Mouse (Mus musculus): ENCODE data around the gene Slamf7. TPM values are rescaled to one million over a fixed set of nuclear protein-coding genes. Genes with fewer than 3 reads are reported as not detected.

Gene Slamf7
- polyA plus RNA-seq (2015; fragmentation: Nextera tagmentation; extraction: Ambion mirVana) = 0.18 and 0.21 TPM in 2 replicates

- no peaks in the 10 kb centered on the region for H3K27me3 ChIP-seq (replicated peaks; ENCODE audit: control insufficient read depth, insufficient read depth, low read length)
- H3K4me2 ChIP-seq (replicated peaks; ENCODE audit: low read depth) = no peak within 1 kb of the TSS
- no peak within 1 kb of the TSS for H3K4me3 ChIP-seq (ENCODE audit: low read depth, low read length)
- no peak for ATAC-seq
- H3K9me3 ChIP-seq (ENCODE audit: control insufficient read depth) = no peaks in the 10 kb centered on the region
- no peak within 1 kb of the TSS for H3K9ac ChIP-seq (ENCODE audit: low read depth, low read length)
- H3K4me1 ChIP-seq (replicated peaks; ENCODE audit: control insufficient read depth, insufficient read depth, low read length) = no peaks in the 10 kb centered on the region
- H3K27ac ChIP-seq (ENCODE audit: low read depth, low read length) = no peak within 1 kb of the TSS
- no peaks in the 10 kb centered on the region for H3K36me3 ChIP-seq (ENCODE audit: control insufficient read depth, insufficient read depth)
- WGBS = 87% methylated on average over 5 of the region's 5 CpGs
- TF ChIP-seq CTCF (IDR thresholded peaks at IDR 0.05; ENCODE audit: low read depth) = no peak
These were observed at the start of gene Slamf7 for GRCm38 (mm10) chr1:171652734-171653133. Gene Slamf7, minus strand, starts transcription at chr1:171653035.

DNA sequence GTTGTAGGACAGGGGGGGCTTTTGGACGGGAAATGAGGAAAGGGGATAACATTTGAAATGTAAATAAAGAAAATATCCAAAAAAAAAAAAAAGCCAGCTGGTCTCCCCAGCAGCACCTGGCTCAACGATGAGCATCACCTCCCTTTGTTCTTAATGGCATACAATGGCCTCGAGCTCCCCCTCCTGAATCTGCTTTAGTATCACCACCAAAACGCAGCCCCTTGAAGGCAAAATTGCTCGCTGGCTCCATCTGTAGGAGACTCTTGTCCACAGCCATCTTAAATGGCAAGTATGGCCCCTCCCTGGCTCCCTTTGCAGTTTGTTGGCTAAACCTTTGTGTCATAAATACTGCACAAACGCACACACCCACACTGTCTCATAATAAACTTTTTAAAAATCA, 46.1 kb upstream of the Slamf7 start:
- Histone ChIP-seq H3K27ac (ENCODE audit: low read depth, low read length) (no peak overlapping the region), H3K9ac (ENCODE audit: low read depth, low read length) (no peak overlapping the region)
- 17% methylated on average over 6 of the region's 6 CpGs for WGBS

GRCm38 (mm10) chr1:171693918-171694317, 41.1 kb upstream of the Slamf7 start:
- H3K36me3 ChIP-seq (ENCODE audit: control insufficient read depth, insufficient read depth) = no peaks in the 10 kb centered on the region
- WGBS = 93% methylated on average over 1 of the region's 1 CpGs
- H3K4me3 ChIP-seq (ENCODE audit: low read depth, low read length) = no peak overlapping the region
- ATAC-seq = no peak
- H3K4me1 ChIP-seq (replicated peaks; ENCODE audit: control insufficient read depth, insufficient read depth, low read length) = no peaks in the 10 kb centered on the region
- no peak overlapping the region for H3K9ac ChIP-seq (ENCODE audit: low read depth, low read length)
- no peaks in the 10 kb centered on the region for H3K27me3 ChIP-seq (replicated peaks; ENCODE audit: control insufficient read depth, insufficient read depth, low read length)
- H3K4me2 ChIP-seq (replicated peaks; ENCODE audit: low read depth) = no peak overlapping the region
- no peak for TF ChIP-seq CTCF (IDR thresholded peaks at IDR 0.05; ENCODE audit: low read depth)
- no peak overlapping the region for H3K27ac ChIP-seq (ENCODE audit: low read depth, low read length)
- H3K9me3 ChIP-seq (ENCODE audit: control insufficient read depth) = no peaks in the 10 kb centered on the region

More for the DNA sequence above, 46.1 kb upstream of the Slamf7 start:
- peak; percentile 54 for TF ChIP-seq CTCF (IDR thresholded peaks at IDR 0.05; ENCODE audit: low read depth)
- ATAC-seq = no peak
- Histone ChIP-seq H3K4me1 (replicated peaks; ENCODE audit: control insufficient read depth, insufficient read depth, low read length) (no peaks in the 10 kb centered on the region), H3K4me3 (ENCODE audit: low read depth, low read length) (no peak overlapping the region), H3K4me2 (replicated peaks; ENCODE audit: low read depth) (no peak overlapping the region), H3K27me3 (replicated peaks; ENCODE audit: control insufficient read depth, insufficient read depth, low read length) (no peaks in the 10 kb centered on the region), H3K36me3 (ENCODE audit: control insufficient read depth, insufficient read depth) (no peaks in the 10 kb centered on the region), H3K9me3 (ENCODE audit: control insufficient read depth) (no peaks in the 10 kb centered on the region)

- Histone ChIP-seq H3K4me2 (replicated peaks; ENCODE audit: low read depth) (no peak overlapping the region), H3K9ac (ENCODE audit: low read depth, low read length) (no peak overlapping the region), H3K4me1 (replicated peaks; ENCODE audit: control insufficient read depth, insufficient read depth, low read length) (no peaks in the 10 kb centered on the region), H3K36me3 (ENCODE audit: control insufficient read depth, insufficient read depth) (no peaks in the 10 kb centered on the region), H3K27me3 (replicated peaks; ENCODE audit: control insufficient read depth, insufficient read depth, low read length) (no peaks in the 10 kb centered on the region), H3K27ac (ENCODE audit: low read depth, low read length) (no peak overlapping the region), H3K9me3 (ENCODE audit: control insufficient read depth) (no peaks in the 10 kb centered on the region), H3K4me3 (ENCODE audit: low read depth, low read length) (no peak overlapping the region)
- no peak for TF ChIP-seq CTCF (IDR thresholded peaks at IDR 0.05; ENCODE audit: low read depth)
- WGBS = 79% methylated on average over 4 of the region's 4 CpGs
- no peak for ATAC-seq
These were observed 34.5 kb upstream of the Slamf7 start for GRCm38 (mm10) chr1:171687320-171687719.

DNA sequence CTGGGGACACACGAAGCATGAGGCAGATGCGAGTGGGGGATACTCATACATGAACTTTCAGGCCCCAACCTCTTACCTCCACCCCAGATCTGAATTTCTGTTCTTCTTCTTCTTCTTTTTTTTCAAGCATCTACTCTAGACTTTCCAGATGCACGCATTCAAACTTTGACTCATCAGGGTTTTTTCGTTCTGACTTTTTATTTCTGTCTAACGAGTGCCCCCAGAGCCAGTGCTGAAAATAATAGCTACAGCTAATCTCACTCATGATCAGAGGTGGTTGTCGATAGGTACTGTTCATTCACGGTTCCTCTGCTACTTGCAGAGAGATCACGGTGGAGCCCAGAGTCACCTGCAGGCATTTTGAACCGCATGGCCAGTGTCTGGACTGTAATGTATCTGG, 32.1 kb upstream of the Slamf7 start:
- Histone ChIP-seq H3K27me3 (replicated peaks; ENCODE audit: control insufficient read depth, insufficient read depth, low read length) (no peaks in the 10 kb centered on the region), H3K4me3 (ENCODE audit: low read depth, low read length) (no peak overlapping the region), H3K9ac (ENCODE audit: low read depth, low read length) (no peak overlapping the region), H3K4me1 (replicated peaks; ENCODE audit: control insufficient read depth, insufficient read depth, low read length) (no peaks in the 10 kb centered on the region), H3K36me3 (ENCODE audit: control insufficient read depth, insufficient read depth) (no peaks in the 10 kb centered on the region), H3K27ac (ENCODE audit: low read depth, low read length) (no peak overlapping the region), H3K9me3 (ENCODE audit: control insufficient read depth) (no peaks in the 10 kb centered on the region), H3K4me2 (replicated peaks; ENCODE audit: low read depth) (no peak overlapping the region)
- no peak for ATAC-seq
- WGBS = 89% methylated on average over 9 of the region's 9 CpGs
- TF ChIP-seq CTCF (IDR thresholded peaks at IDR 0.05; ENCODE audit: low read depth) = no peak

DNA sequence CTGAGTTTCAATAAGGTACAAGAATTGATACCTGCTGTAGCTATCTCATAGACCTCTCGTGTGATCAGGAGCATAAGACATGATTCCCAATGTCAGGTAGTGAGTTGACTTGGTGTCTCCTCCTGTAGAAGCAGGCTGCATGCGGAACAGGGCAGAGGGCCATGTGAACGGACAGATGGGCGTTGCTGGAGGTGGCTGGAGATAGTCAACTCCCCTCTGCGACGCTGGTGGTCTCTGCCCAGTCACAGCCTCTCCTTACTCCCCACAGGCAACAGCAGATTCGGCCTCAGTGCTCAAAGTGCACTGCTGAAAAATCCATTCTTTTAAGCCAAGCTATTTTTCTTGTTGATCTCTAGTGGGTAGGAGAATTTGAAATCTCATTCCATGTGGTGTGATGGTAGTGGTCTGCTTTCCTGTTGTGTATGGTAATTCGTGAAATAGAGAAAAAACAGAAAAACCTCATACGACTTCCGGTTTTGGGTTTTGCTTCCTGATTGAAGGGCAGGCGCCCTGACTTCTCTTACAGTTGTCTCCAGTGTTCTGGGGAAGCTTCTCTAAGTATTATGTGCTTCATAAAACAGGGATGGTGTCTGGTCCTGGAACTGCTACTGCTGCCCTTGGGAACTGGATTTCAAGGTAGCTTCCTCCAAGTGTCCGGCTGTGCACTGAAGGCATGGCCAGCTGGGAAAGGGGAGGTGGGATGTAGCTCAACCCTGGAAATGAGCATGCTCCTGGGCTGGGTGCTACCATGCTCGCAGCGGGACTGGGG, 28.9 kb upstream of the Slamf7 start, which contains the start of gene Cd48:
TSS of gene Cd48 (plus strand) at position 479 of the 769 bp plus-strand sequence.
- 81% methylated on average over 14 of the region's 14 CpGs for WGBS
- H3K4me3 ChIP-seq (ENCODE audit: low read depth, low read length) = no peak within 1 kb of the TSS
- ATAC-seq = no peak

More for the DNA sequence above, 28.9 kb upstream of the Slamf7 start, which contains the start of gene Cd48:
- no peak within 1 kb of the TSS for H3K9ac ChIP-seq (ENCODE audit: low read depth, low read length)
- H3K27me3 ChIP-seq (replicated peaks; ENCODE audit: control insufficient read depth, insufficient read depth, low read length) = no peaks in the 10 kb centered on the region
- no peak for TF ChIP-seq CTCF (IDR thresholded peaks at IDR 0.05; ENCODE audit: low read depth)
- no peaks in the 10 kb centered on the region for H3K36me3 ChIP-seq (ENCODE audit: control insufficient read depth, insufficient read depth)
- H3K27ac ChIP-seq (ENCODE audit: low read depth, low read length) = no peak within 1 kb of the TSS
- no peak within 1 kb of the TSS for H3K4me2 ChIP-seq (replicated peaks; ENCODE audit: low read depth)
- H3K4me1 ChIP-seq (replicated peaks; ENCODE audit: control insufficient read depth, insufficient read depth, low read length) = no peaks in the 10 kb centered on the region
- no peaks in the 10 kb centered on the region for H3K9me3 ChIP-seq (ENCODE audit: control insufficient read depth)

All from intestine, postnatal 0 days (tissue).